Mouse (Mus musculus) limb, embryonic 12.5 days (tissue): ENCODE measurements at regions not wholly inside any gene's neighbourhood (a gene's known extent, or its start where the extent isn't known, plus 50 kb on each side); places are given as distances from the start of the nearest gene placed in this dataset.

Experiments used
- ATAC-seq: fragments of 200-750 bp; cut with Nextera tagmentation; 2 replicates; pipeline ENCODE4 v1.8.0; 2017; ENCODE audit warnings: low read depth, moderate TSS enrichment; ENCODE audit not compliant: insufficient number of reproducible peaks, insufficient read depth, low FRiP score, low TSS enrichment
- H3K27ac ChIP-seq: fragments of 300-500 bp; sonication (generic); 2 replicates; pipeline ENCODE4 v1.5.1; 2016; ENCODE audit warnings: mild to moderate bottlenecking, moderate library complexity
- H3K27me3 ChIP-seq: fragments of 300-500 bp; sonication (generic); 2 replicates; pipeline ENCODE4 v1.6.1; 2016; ENCODE audit warnings: mild to moderate bottlenecking, moderate library complexity
- H3K36me3 ChIP-seq: fragments of 300-500 bp; sonication (generic); 2 replicates; pipeline ENCODE4 v1.6.1; 2016; ENCODE audit warnings: mild to moderate bottlenecking, moderate library complexity
- H3K4me1 ChIP-seq: fragments of 300-500 bp; sonication (generic); replicated peaks from 2 replicates; pipeline ENCODE4 v1.6.1; 2016
- H3K4me2 ChIP-seq: fragments of 300-500 bp; sonication (generic); 2 replicates; pipeline ENCODE4 v1.6.1; 2016; ENCODE audit warnings: mild to moderate bottlenecking, moderate library complexity
- H3K4me3 ChIP-seq: fragments of 300-500 bp; sonication (generic); replicated peaks from 2 replicates; pipeline ENCODE4 v1.5.1; 2016; ENCODE audit warnings: mild to moderate bottlenecking
- H3K9ac ChIP-seq: fragments of 300-500 bp; sonication (generic); replicated peaks from 2 replicates; pipeline ENCODE4 v1.6.1; 2016; ENCODE audit warnings: mild to moderate bottlenecking, moderate library complexity
- H3K9me3 ChIP-seq: fragments of 300-500 bp; sonication (generic); 2 replicates; pipeline ENCODE4 v1.6.1; 2016; ENCODE audit warnings: mild to moderate bottlenecking, moderate library complexity
- WGBS: fragments of 180-500 bp; shearing (Covaris S2); methylation state at CpG from one replicate; pipeline ENCODE4 v1.1.7; 2016; 5-methylcytosine and 5-hydroxymethylcytosine counted together

DNA sequence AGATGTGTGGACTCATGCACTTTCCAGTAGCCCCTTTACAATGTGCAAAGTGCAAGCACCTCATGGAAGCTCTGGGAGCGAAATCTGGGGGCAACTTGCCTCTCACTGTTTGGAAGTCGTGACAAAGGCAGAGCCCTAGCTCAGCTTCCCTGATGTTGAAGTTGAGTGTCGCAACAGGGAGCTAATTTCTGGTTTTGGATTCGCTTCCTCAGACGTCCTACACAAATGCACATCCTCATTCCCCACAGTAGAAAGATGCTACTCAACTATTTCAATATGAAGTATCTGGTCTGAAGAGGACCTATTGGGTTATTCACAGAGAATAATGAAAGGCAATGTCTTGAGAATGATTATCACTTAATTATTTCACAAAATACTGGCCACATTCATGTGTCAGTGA, 331.3 kb downstream of the Adgrl2 start:
- Histone ChIP-seq H3K4me3 (no peak overlapping the region), H3K9ac (no peak overlapping the region), H3K4me2 (no peak overlapping the region), H3K27ac (no peak overlapping the region), H3K27me3 (no peaks in the 10 kb centered on the region; the same call in 1 of the 2 replicates), H3K36me3 (no peaks in the 10 kb centered on the region), H3K9me3 (no peaks in the 10 kb centered on the region), H3K4me1 (0 out of 2 replicates have a peak, but pooled peaks cover 2% of the 10 kb centered on the region)
- WGBS, result 93% methylated on average over 5 of the region's 5 CpGs
- ATAC-seq, result no peak

DNA sequence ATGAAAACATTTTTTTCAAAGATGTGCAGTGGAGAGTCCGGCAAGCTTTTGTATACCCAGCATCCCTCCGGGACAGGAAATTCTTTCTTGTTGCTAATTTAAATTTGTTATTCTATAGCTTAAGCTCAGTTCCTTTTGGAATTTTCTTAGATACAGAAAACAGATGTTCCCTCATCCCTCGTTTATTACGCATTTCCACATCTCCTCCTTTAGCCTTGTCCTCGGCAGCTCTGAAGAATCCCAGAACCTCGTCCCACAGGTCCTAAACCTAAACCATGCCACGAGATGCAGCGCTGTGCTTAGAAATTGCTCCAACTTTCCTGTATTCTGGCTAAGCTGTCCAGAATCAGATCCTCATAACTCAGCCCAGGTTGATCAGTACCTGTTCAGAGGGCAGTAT, 332.0 kb downstream of the Adgrl2 start:
- H3K4me1 ChIP-seq, result 0 out of 2 replicates have a peak, but pooled peaks cover 2% of the 10 kb centered on the region
- no peak overlapping the region for H3K4me3 ChIP-seq
- H3K9ac ChIP-seq, result no peak overlapping the region
- ATAC-seq, result no peak
- no peak overlapping the region for H3K4me2 ChIP-seq
- H3K36me3 ChIP-seq, result no peaks in the 10 kb centered on the region
- no peaks in the 10 kb centered on the region for H3K9me3 ChIP-seq
- WGBS, result 56% methylated on average over 8 of the region's 8 CpGs
- no peaks in the 10 kb centered on the region; the same call in 1 of the 2 replicates for H3K27me3 ChIP-seq
- no peak overlapping the region for H3K27ac ChIP-seq

DNA sequence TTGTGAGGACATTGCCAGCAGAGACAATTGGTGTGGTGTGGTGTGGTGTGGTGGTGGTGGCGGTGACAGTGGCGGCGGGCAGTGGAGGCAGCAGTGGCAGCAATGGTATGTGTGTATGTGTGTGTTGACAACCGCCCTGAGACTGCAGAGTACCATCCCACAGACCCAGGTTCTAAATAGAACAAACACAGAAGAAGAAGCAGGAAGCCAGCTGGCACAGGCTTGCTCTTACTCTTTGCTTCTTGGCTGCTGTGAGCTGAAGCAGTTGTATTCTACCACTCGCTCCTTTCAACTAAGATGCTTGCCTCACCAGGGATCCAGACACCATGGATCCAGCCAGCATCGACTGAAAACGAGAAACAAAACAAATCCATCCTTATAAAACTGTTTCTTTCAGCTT, 334.2 kb downstream of the Adgrl2 start:
- Histone ChIP-seq H3K9ac (no peak overlapping the region), H3K4me1 (no peaks in the 10 kb centered on the region), H3K27me3 (no peaks in the 10 kb centered on the region; the same call in 1 of the 2 replicates), H3K4me3 (no peak overlapping the region), H3K4me2 (no peak overlapping the region), H3K27ac (no peak overlapping the region), H3K36me3 (no peaks in the 10 kb centered on the region), H3K9me3 (no peaks in the 10 kb centered on the region)
- 92% methylated on average over 7 of the region's 7 CpGs for WGBS
- ATAC-seq, result no peak

DNA sequence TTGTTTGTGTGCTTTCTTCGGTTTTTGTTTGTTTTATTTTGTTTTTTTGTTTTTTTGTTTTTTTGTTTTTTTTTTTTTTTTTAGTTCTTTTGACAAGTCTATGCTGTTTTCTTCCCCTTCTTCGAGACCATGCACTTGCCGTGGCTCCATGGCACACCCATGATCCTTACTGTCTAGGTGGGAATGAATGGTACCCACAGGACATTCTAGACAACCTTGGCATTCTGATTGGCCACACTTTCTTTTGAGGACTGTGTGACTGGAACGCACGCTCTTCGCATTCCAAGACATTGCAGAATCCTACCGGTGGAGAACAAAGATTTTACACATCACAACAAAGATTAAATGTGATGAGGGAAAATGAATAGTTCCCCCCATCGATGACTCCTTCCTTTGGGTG, 340.1 kb downstream of the Adgrl2 start:
- H3K9ac ChIP-seq, result no peak overlapping the region
- H3K9me3 ChIP-seq, result no peaks in the 10 kb centered on the region
- WGBS, result 86% methylated on average over 8 of the region's 8 CpGs
- no peaks in the 10 kb centered on the region for H3K36me3 ChIP-seq
- ATAC-seq, result no peak
- H3K4me1 ChIP-seq, result no peaks in the 10 kb centered on the region
- H3K4me3 ChIP-seq, result no peak overlapping the region
- no peak overlapping the region for H3K27ac ChIP-seq
- H3K4me2 ChIP-seq, result no peak overlapping the region
- H3K27me3 ChIP-seq, result no peaks in the 10 kb centered on the region

DNA sequence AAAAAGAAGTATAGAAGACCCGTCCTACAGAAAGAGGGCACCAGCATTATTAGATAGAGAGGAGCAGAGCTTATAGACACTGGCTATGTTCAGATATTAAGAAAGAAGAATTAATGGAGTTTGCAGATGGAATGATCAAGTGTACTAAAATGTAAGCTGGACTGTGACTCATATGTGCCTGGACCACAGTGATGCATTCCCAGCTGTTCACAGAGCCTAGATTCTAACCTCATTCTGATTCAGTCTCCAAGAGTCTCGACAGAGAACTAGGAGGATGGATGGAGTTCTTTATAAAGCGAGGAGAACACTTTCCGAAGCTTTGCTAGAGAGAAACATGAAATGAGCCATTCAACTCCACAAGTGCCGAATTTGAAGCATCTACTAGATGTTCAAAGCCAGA, 345.4 kb downstream of the Adgrl2 start:
- no peak overlapping the region for H3K27ac ChIP-seq
- peaks cover 7% of the 10 kb centered on the region for H3K4me1 ChIP-seq
- WGBS, result 85% methylated on average over 5 of the region's 5 CpGs
- no peaks in the 10 kb centered on the region for H3K36me3 ChIP-seq
- no peak for ATAC-seq
- H3K4me3 ChIP-seq, result no peak overlapping the region
- no peak overlapping the region for H3K4me2 ChIP-seq
- no peaks in the 10 kb centered on the region for H3K9me3 ChIP-seq
- no peak overlapping the region for H3K9ac ChIP-seq
- no peaks in the 10 kb centered on the region for H3K27me3 ChIP-seq

DNA sequence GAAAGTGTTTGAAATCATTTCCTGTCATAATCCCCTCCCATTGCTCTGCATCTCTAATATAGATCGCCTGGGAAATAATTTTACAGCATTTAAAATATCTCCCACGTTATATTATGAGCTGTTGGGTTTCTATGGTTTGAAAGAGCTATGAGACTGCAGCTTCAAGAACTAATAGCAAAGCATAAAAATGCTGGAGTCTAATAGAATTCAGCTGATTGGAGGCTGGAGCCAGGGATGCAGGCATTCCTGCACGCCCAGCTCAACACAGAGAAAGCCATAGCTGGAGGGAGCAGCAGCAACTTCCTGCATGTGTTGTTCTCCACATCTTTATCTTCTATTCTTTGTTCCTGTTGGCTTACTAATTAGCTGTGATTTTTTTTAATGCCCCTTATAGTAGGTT, 348.8 kb downstream of the Adgrl2 start:
- Histone ChIP-seq H3K27ac (no peak overlapping the region), H3K27me3 (no peaks in the 10 kb centered on the region), H3K4me2 (no peak overlapping the region), H3K36me3 (no peaks in the 10 kb centered on the region), H3K9me3 (no peaks in the 10 kb centered on the region), H3K9ac (no peak overlapping the region), H3K4me3 (no peak overlapping the region), H3K4me1 (peaks cover 7% of the 10 kb centered on the region)
- WGBS, result 46% methylated on average over 3 of the region's 3 CpGs
- no peak for ATAC-seq

DNA sequence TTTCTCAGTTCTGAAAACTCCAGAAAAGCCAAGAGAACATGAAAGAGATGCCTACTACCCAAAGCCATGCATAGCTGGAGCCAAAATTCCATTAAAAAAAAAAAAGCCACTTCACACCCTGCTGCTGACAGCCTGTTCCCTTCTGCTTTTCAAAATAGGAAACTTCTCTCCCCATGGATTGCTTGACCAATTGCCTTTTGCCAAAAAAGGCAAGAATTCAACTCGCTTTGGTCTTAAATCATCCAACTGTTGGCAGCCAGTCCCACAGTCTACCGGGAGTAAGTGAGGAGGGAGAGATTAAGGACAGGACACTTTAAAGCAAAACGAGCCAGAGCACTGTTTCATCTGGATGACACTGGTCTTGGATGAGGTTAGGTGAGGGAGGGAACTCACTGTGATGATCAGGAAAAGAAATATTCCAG, 349.7 kb downstream of the Adgrl2 start:
- Histone ChIP-seq H3K27ac (no peak overlapping the region), H3K27me3 (no peaks in the 10 kb centered on the region), H3K9me3 (no peaks in the 10 kb centered on the region), H3K4me3 (no peak overlapping the region), H3K4me1 (peaks cover 7% of the 10 kb centered on the region), H3K9ac (no peak overlapping the region), H3K4me2 (no peak overlapping the region), H3K36me3 (no peaks in the 10 kb centered on the region)
- WGBS, result 20% methylated on average over 3 of the region's 3 CpGs
- no peak for ATAC-seq

DNA sequence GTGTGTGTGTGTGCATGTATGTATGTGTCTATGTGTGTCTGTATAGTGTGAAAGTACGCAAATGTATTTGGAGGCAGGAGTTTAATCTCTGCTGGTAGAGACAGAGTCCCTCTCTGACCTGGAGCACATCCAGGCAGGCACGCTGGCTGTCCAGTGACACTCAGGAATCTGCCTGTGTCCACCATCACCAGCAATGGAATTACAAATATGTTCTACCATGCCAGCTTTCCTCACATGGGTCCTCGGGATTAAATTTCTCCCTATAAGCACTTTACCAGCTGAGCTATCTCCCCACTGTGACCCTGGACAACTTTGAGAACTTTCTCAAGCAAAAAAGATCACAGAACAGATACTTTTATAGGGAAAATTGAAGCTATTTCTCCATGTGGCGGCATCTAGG, 355.3 kb downstream of the Adgrl2 start:
- WGBS, result 82% methylated on average over 4 of the region's 4 CpGs
- H3K27me3 ChIP-seq, result no peaks in the 10 kb centered on the region
- H3K4me1 ChIP-seq, result peaks cover 13% of the 10 kb centered on the region
- no peak for ATAC-seq
- no peak overlapping the region for H3K27ac ChIP-seq
- H3K9ac ChIP-seq, result no peak overlapping the region
- H3K4me2 ChIP-seq, result no peak overlapping the region
- H3K9me3 ChIP-seq, result no peaks in the 10 kb centered on the region
- H3K4me3 ChIP-seq, result no peak overlapping the region
- H3K36me3 ChIP-seq, result no peaks in the 10 kb centered on the region

DNA sequence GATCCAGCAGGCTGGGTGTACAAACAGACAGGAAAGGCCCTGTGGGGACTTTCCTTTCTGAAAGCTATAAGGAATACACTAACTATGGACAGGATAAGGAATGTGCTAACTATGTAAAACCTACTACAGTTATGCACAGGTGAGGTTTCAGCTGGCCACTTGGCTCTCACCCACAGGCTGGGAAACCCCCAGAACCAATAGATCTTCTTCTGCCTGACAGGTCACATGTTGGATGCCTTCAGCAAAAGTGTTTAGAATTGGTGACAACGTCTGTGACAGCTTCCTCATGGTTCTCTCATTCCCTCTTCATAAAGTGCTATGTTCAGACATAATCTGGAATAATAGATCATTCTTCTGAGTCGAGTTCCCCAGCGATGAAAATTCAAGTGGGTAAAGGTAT, 356.0 kb downstream of the Adgrl2 start:
- Histone ChIP-seq H3K36me3 (no peaks in the 10 kb centered on the region), H3K27me3 (no peaks in the 10 kb centered on the region), H3K27ac (no peak overlapping the region), H3K4me1 (peaks cover 13% of the 10 kb centered on the region), H3K4me3 (no peak overlapping the region), H3K9ac (no peak overlapping the region), H3K4me2 (no peak overlapping the region), H3K9me3 (no peaks in the 10 kb centered on the region)
- WGBS, result 56% methylated on average over 3 of the region's 3 CpGs
- no peak for ATAC-seq

DNA sequence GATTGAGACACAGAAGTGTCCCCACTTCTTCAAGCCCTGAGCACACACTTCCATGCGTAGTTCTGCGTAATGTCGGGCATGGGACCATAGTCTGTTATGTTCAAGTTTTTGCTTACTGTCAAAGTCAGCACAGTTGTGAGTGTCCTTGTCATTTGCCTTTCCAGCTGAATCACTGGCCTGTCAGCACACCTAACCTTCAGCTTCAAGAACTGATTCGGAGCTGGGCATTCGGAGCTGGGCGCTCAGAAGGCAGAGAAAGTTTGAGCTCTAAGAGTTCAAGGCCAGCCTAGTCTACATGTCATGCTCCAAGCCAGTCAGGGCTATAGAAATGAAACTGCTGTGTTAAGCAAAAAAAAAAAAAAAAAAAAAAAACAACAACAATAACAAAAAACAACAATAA, 357.1 kb downstream of the Adgrl2 start:
- Histone ChIP-seq H3K9me3 (no peaks in the 10 kb centered on the region), H3K27ac (no peak overlapping the region), H3K27me3 (no peaks in the 10 kb centered on the region), H3K4me3 (no peak overlapping the region), H3K36me3 (no peaks in the 10 kb centered on the region), H3K9ac (no peak overlapping the region), H3K4me2 (no peak overlapping the region), H3K4me1 (peaks cover 13% of the 10 kb centered on the region)
- WGBS, result 93% methylated on average over 6 of the region's 6 CpGs
- ATAC-seq, result no peak; the same call in 1 of the 2 replicates

DNA sequence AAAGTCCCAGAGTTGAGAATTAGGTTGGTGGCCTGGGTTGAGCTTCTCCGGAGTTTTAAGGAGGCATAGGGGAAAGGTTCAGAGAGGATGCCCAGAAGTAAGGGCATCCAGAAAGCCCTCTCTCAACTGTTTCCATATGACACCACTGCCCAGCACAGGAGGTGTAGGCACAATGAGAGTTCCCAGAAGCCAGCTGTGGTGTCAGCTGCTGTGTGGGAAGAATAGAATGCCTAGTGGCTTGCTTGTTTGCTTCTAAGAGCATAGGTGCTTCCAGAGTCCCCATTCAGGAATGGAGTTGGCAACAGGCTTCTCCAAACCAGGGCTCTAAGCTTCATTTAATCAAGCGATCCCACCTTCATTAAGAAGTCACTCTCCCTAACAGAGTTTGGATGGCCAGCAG, 357.9 kb downstream of the Adgrl2 start:
- no peak overlapping the region for H3K4me2 ChIP-seq
- H3K9ac ChIP-seq, result no peak overlapping the region
- H3K9me3 ChIP-seq, result no peaks in the 10 kb centered on the region
- no peak overlapping the region for H3K4me3 ChIP-seq
- H3K27me3 ChIP-seq, result no peaks in the 10 kb centered on the region
- no peak overlapping the region for H3K27ac ChIP-seq
- H3K36me3 ChIP-seq, result no peaks in the 10 kb centered on the region
- WGBS, result 62% methylated on average over 2 of the region's 2 CpGs
- ATAC-seq, result no peak
- peaks cover 13% of the 10 kb centered on the region for H3K4me1 ChIP-seq

DNA sequence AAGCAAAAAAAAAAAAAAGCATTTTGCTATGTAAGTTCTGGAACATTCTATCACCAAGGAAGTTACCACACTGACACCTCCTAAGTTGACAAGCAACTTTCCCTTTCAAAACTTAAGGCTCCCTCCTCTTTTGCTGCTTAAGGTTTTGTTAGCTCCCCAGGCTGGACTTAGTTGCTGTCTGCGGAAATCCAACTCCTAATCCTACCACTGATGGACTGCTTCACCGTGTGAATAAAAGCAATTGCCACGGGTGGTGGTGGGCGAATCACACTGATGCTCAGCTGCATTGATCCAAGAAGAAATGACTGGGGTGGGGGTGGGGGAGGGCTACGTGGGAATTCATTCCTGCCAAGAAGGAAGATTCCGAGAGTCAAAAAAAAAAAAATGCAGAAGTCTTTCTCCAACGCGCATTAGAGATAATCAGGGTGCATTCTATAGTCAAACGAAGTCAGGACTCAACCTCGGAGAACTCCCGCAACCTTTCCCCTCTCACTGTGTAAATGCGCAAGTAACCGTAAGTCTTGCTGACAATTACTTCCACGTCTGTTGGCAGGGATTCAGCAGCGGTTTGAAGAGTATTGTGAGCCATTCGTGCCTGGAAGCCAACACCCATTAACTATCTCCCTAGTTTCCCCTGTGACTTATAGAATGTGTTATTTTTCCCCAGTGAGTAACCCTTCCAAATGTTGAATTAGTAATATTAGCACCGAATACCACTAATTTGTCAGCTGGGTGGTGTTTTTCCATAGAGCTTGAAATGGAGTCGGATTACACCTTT, 358.8 kb downstream of the Adgrl2 start:
- Histone ChIP-seq H3K27me3 (no peaks in the 10 kb centered on the region), H3K4me1 (peaks cover 13% of the 10 kb centered on the region), H3K36me3 (no peaks in the 10 kb centered on the region), H3K4me2 (no peak overlapping the region), H3K9ac (no peak overlapping the region), H3K27ac (no peak overlapping the region), H3K9me3 (no peaks in the 10 kb centered on the region), H3K4me3 (no peak overlapping the region)
- WGBS, result 69% methylated on average over 18 of the region's 18 CpGs
- ATAC-seq, result no peak
